Mouse (Mus musculus): ENCODE results near the gene Emc10.

- TF ChIP-seq TAL1 (IDR thresholded peaks at IDR 0.05; ENCODE audit: low read length): no peak
- TF ChIP-seq GATA1 (IDR thresholded peaks at IDR 0.05; ENCODE audit: low read length): no peak
Measured at GRCm38 (mm10) chr7:44498922-44499321, 2.6 kb upstream of the Emc10 start.

Data from erythroblast, embryonic 14.5 days (primary cell).